Mouse (Mus musculus) CH12.LX (cell line): ENCODE measurements around the gene Carhsp1. TPM values are rescaled to one million over a fixed set of nuclear protein-coding genes. Genes with fewer than 3 reads are reported as not detected.

Experiments used
- DNase-seq: peaks from one replicate; pipeline ENCODE4 v3.0.0-alpha.2; 2013; ENCODE audit errors: extremely low read depth
- H3K27ac ChIP-seq: 2 replicates; pipeline ENCODE4 v1.5.1; 2012; ENCODE audit warnings: low read depth, mild to moderate bottlenecking, control low read depth, moderate library complexity; ENCODE audit not compliant: insufficient read depth
- H3K27me3 ChIP-seq: replicated peaks from 2 replicates; pipeline ENCODE3; 2012; ENCODE audit warnings: inconsistent platforms
- H3K36me3 ChIP-seq, 2 experiments: replicated peaks in 1 of 2; 2 replicates each; pipeline versions ENCODE3 to v1.6.1; 2012; ENCODE audit warnings: inconsistent platforms in 1 of 2, low read length in 1 of 2, mild to moderate bottlenecking in 1 of 2, mixed read lengths in 1 of 2, moderate library complexity in 1 of 2; ENCODE audit not compliant: control insufficient read depth in 1 of 2, insufficient read depth in 1 of 2
- H3K4me1 ChIP-seq, 2 experiments: 2 replicates each; pipeline ENCODE4 v1.6.1; 2012; ENCODE audit warnings: inconsistent platforms in 1 of 2, moderate library complexity in 1 of 2; ENCODE audit not compliant: insufficient read depth in 2 of 2, control insufficient read depth in 1 of 2
- H3K4me2 ChIP-seq: 2 replicates; pipeline ENCODE4 v1.6.1; 2012; ENCODE audit warnings: low read depth, mild to moderate bottlenecking, control low read depth; ENCODE audit not compliant: poor library complexity, insufficient read depth, severe bottlenecking
- H3K4me3 ChIP-seq, 3 experiments: fragments of 150-350 bp in 1 of 3; sonication (generic) in 1 of 3; replicated peaks in 1 of 3; 2 replicates each; pipeline versions ENCODE3 to v1.5.1; 2011 to 2012; ENCODE audit warnings: low read depth in 2 of 3, low read length in 2 of 3, mild to moderate bottlenecking in 2 of 3, moderate library complexity in 2 of 3, control low read depth in 1 of 3, improper control_type of control experiment in 1 of 3, inconsistent platforms in 1 of 3, mixed read lengths in 1 of 3; ENCODE audit not compliant: poor library complexity in 1 of 3
- H3K79me2 ChIP-seq: replicated peaks from 2 replicates; pipeline ENCODE4 v1.6.1; 2012; ENCODE audit warnings: mild to moderate bottlenecking, moderate library complexity; ENCODE audit not compliant: control insufficient read depth, poor library complexity, insufficient read depth, severe bottlenecking; ENCODE audit errors: extremely low read depth
- H3K9ac ChIP-seq: 2 replicates; pipeline ENCODE4 v1.6.1; 2012; ENCODE audit warnings: low read depth, mild to moderate bottlenecking, control low read depth, moderate library complexity; ENCODE audit not compliant: insufficient read depth
- H3K9me3 ChIP-seq: replicated peaks from 2 replicates; pipeline ENCODE3; 2012; ENCODE audit warnings: low read length, inconsistent platforms, mixed read lengths
- BHLHE40 ChIP-seq: IDR thresholded peaks from 2 replicates; pipeline ENCODE4 v1.6.1; 2011; ENCODE audit warnings: mild to moderate bottlenecking, low read depth, low read length, improper control_type of control experiment
- E2F4 ChIP-seq: IDR thresholded peaks from 2 replicates; pipeline ENCODE4 v1.6.1; 2011; ENCODE audit warnings: low read depth, low read length, improper control_type of control experiment; ENCODE audit not compliant: insufficient replicate concordance
- HCFC1 ChIP-seq: IDR thresholded peaks from 2 replicates; pipeline ENCODE4 v1.6.1; 2012; ENCODE audit warnings: low read depth, mild to moderate bottlenecking, inconsistent platforms, low read length, improper control_type of control experiment
- IRF4 ChIP-seq: IDR thresholded peaks from 2 replicates; pipeline ENCODE4 v1.6.1; 2014; ENCODE audit warnings: low read depth, mild to moderate bottlenecking, inconsistent platforms, low read length, improper control_type of control experiment
- JUN ChIP-seq: IDR thresholded peaks from 2 replicates; pipeline ENCODE4 v1.6.1; 2011; ENCODE audit warnings: low read depth, mild to moderate bottlenecking, low read length, improper control_type of control experiment, moderate library complexity; ENCODE audit not compliant: insufficient read depth
- JUND ChIP-seq: conservative IDR thresholded peaks from 2 replicates; pipeline ENCODE4 v1.6.1; 2011; ENCODE audit warnings: low read depth, low read length, improper control_type of control experiment
- MAX ChIP-seq: IDR thresholded peaks from 2 replicates; pipeline ENCODE4 v1.6.1; 2011; ENCODE audit warnings: low read length, improper control_type of control experiment
- MEF2A ChIP-seq: IDR thresholded peaks from 2 replicates; pipeline ENCODE4 v1.6.1; 2014; ENCODE audit warnings: low read depth, mild to moderate bottlenecking, inconsistent platforms, low read length, improper control_type of control experiment, borderline replicate concordance
- NRF1 ChIP-seq: IDR thresholded peaks from 2 replicates; pipeline ENCODE4 v1.6.1; 2014; ENCODE audit warnings: low read depth, mild to moderate bottlenecking, inconsistent platforms, low read length, improper control_type of control experiment, moderate library complexity
- PAX5 ChIP-seq: IDR thresholded peaks from 2 replicates; pipeline ENCODE4 v1.6.1; 2012; ENCODE audit warnings: low read length, inconsistent platforms, mixed read lengths
- POLR2A ChIP-seq: IDR thresholded peaks from 2 replicates; pipeline ENCODE4 v1.6.1; 2011; ENCODE audit warnings: low read depth, mild to moderate bottlenecking, improper control_type of control experiment, low read length
- POLR2AphosphoS2 ChIP-seq: IDR thresholded peaks from 2 replicates; pipeline ENCODE4 v1.6.1; 2011; ENCODE audit warnings: low read depth, low read length, improper control_type of control experiment
- RAD21 ChIP-seq: IDR thresholded peaks from 2 replicates; pipeline ENCODE4 v1.6.1; 2011; ENCODE audit warnings: low read depth, mild to moderate bottlenecking, low read length, improper control_type of control experiment, moderate library complexity
- RCOR1 ChIP-seq: conservative IDR thresholded peaks from 2 replicates; pipeline ENCODE4 v1.6.1; 2012; ENCODE audit warnings: low read depth, mild to moderate bottlenecking, inconsistent platforms, low read length, improper control_type of control experiment
- SMC3 ChIP-seq: IDR thresholded peaks from 2 replicates; pipeline ENCODE4 v1.6.1; 2011; ENCODE audit warnings: low read depth, low read length, improper control_type of control experiment
- USF2 ChIP-seq: conservative IDR thresholded peaks from 2 replicates; pipeline ENCODE4 v1.6.1; 2011; ENCODE audit warnings: low read depth, low read length, improper control_type of control experiment
- ZKSCAN1 ChIP-seq: IDR thresholded peaks from 2 replicates; pipeline ENCODE4 v1.6.1; 2012; ENCODE audit warnings: low read depth, inconsistent platforms, low read length, improper control_type of control experiment, borderline replicate concordance
- ZMIZ1 ChIP-seq: IDR thresholded peaks from 2 replicates; pipeline ENCODE4 v1.6.1; 2012; ENCODE audit warnings: low read depth, mild to moderate bottlenecking, inconsistent platforms, low read length, improper control_type of control experiment
- ZNF384 ChIP-seq: IDR thresholded peaks from 2 replicates; pipeline ENCODE4 v1.6.1; 2012; ENCODE audit warnings: low read depth, low read length, improper control_type of control experiment, inconsistent platforms
- dilution Hi-C: fragments of 300-500 bp; cut with MboI; formaldehyde crosslinking; loops from 2 replicates; pipeline ENCODE4 v1.14.3; 2020; ENCODE audit warnings: low sequenced_read_pairs; ENCODE audit not compliant: extremely low pct_unique_long_range_greater_than_20kb, extremely low pct_ligation_motif_present
- in situ Hi-C: fragments of 300-500 bp; cut with MboI; formaldehyde crosslinking; loops from 3 replicates; pipeline ENCODE4 v1.14.3; 2019; ENCODE audit warnings: low sequenced_read_pairs, low pct_ligation_motif_present, low pct_unique_long_range_greater_than_20kb, mixed read lengths
- polyA plus RNA-seq: library from polyadenylated mRNA; unstranded; fragments of >175 nt; gene quantifications from 2 replicates; pipeline ENCODE4 v1.2.1, GENCODE M21; 2012; ENCODE audit warnings: low read depth; ENCODE audit not compliant: insufficient read length
- total RNA-seq, 2 experiments: library from RNA; depleted of rRNA; stranded (reverse); fragments of 300-350 nt in 1 of 2; fragments of >200 nt in 1 of 2; gene quantifications; 2 replicates each; pipeline ENCODE4 v1.2.3; 2012 to 2014

The Carhsp1 gene
- total and polyA plus RNA-seq, 3 experiments: 26.0 to 29.7 (median 26.2) TPM

- in situ Hi-C loops (no loop called here), dilution Hi-C loops (no loop called here)
- Histone ChIP-seq H3K79me2 (no peaks in the 10 kb centered on the region), H3K4me3 (no peak overlapping the region), H3K36me3 (no peaks in the 10 kb centered on the region), H3K27ac (no peak overlapping the region), H3K9ac (no peak overlapping the region), H3K4me2 (no peak overlapping the region), H3K27me3 (peaks cover 4% of the 10 kb centered on the region), H3K4me1 (no peaks in the 10 kb centered on the region), H3K9me3 (no peaks in the 10 kb centered on the region)
- TF ChIP-seq RCOR1: no peak
- TF ChIP-seq NRF1: no peak
- DNase-seq: no peak
These were observed 51.4 kb downstream of the Carhsp1 start for GRCm38 (mm10) chr16:8620315-8621115.

GRCm38 (mm10) chr16:8619659-8620314, 52.2 kb downstream of the Carhsp1 start:
- H3K4me2 ChIP-seq: no peak overlapping the region
- H3K36me3 ChIP-seq: no peaks in the 10 kb centered on the region
- in situ Hi-C loops: no loop called here
- no peaks in the 10 kb centered on the region for H3K4me1 ChIP-seq
- H3K4me3 ChIP-seq: no peak overlapping the region
- no peak overlapping the region for H3K9ac ChIP-seq
- dilution Hi-C loops: no loop called here
- no peak for TF ChIP-seq POLR2AphosphoS2
- TF ChIP-seq, all 38 proteins: peak for 0
- Histone ChIP-seq H3K9me3 (no peaks in the 10 kb centered on the region), H3K27ac (no peak overlapping the region), H3K27me3 (peaks cover 4% of the 10 kb centered on the region), H3K79me2 (no peaks in the 10 kb centered on the region)
- DNase-seq: no peak

- dilution Hi-C loops: no loop called here
- peaks cover 55% of the 10 kb centered on the region for H3K27me3 ChIP-seq
- no peak overlapping the region for H3K4me2 ChIP-seq
- H3K79me2 ChIP-seq: no peaks in the 10 kb centered on the region
- no peak overlapping the region for H3K4me3 ChIP-seq
- no peak overlapping the region for H3K27ac ChIP-seq
- no peaks in the 10 kb centered on the region for H3K4me1 ChIP-seq
- H3K9ac ChIP-seq: no peak overlapping the region
- in situ Hi-C loops: no loop called here
- H3K36me3 ChIP-seq: no peaks in the 10 kb centered on the region
- TF ChIP-seq E2F4 (no peak), JUN (no peak), MEF2A (no peak), POLR2A (no peak), JUND (no peak), USF2 (no peak), ZMIZ1 (no peak), ZKSCAN1 (no peak), MAX (no peak), PAX5 (no peak), POLR2AphosphoS2 (no peak), RAD21 (no peak), NRF1 (no peak), ZNF384 (no peak), IRF4 (no peak), BHLHE40 (no peak), HCFC1 (no peak), RCOR1 (no peak), SMC3 (no peak)
- DNase-seq: no peak
- H3K9me3 ChIP-seq: no peaks in the 10 kb centered on the region
These were observed 58.5 kb downstream of the Carhsp1 start for GRCm38 (mm10) chr16:8613447-8613846.
